Mouse (Mus musculus) small intestine, adult 2 months (tissue): Measurements from ENCODE around the gene Rnf216.

Source experiments
- CTCF ChIP-seq: fragments of 200-500 bp; IDR thresholded peaks from 2 replicates; pipeline ENCODE4 v1.5.1; 2012; ENCODE audit warnings: low read depth, mild to moderate bottlenecking, control low read depth, inconsistent platforms, low read length, moderate library complexity, mixed read lengths; ENCODE audit not compliant: insufficient replicate concordance, insufficient read length; ENCODE audit errors: extremely low read depth
- POLR2A ChIP-seq: fragments of 200-500 bp; IDR thresholded peaks from 2 replicates; pipeline ENCODE4 v1.6.1; 2012; ENCODE audit warnings: low read depth, mild to moderate bottlenecking, control low read depth, inconsistent platforms, low read length, moderate library complexity

DNA sequence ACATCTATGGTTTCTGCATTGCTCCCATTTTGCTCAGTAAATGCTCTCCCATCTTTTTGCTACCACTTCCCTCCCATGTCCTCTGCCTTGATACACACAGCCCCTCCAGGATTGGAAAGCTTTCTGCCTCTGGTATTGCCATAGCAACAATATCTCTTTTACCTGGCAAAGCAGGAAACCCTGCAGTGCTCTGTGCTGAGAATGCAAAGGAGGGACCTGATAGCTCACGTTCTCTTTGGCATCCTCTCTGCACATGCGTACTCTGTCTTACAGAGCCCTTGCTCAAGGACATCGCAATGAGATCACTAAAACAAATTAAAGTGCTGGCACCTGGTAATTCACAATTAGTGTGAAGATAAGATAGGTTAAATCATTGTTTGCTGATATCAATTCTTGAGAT is 51.3 kb downstream of the Rnf216 start:
- TF ChIP-seq POLR2A, result no peak
- no peak for TF ChIP-seq CTCF
